Mouse (Mus musculus): ENCODE data around the gene Dguok. TPM values are rescaled to one million over a fixed set of nuclear protein-coding genes. Genes with fewer than 3 reads are reported as not detected.

Dguok gene
- polyA plus RNA-seq, 1 experiment from 2014 or later, result 24.3 TPM

DNA sequence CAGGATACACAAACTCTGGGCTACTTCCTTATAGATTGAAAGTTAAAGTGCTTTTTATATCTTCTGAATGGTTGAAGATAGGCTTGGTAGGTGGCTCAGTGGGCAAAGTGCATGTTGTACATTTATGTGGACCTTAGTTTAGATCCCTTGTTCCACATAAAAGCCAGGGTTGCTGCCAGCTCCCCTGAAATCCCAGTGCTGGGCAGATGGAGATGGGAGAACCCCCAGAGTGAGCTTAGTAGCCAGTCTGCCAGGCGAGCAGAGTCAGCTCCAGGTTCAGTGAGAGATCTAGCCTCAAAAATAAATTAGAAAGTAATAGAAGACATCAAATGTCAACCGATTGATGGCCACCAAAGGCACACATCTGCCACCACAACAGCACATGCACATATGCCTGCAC, 25.8 kb upstream of the Dguok start:
- Histone ChIP-seq H3K9ac (ENCODE audit: low read depth, low read length) (no peak overlapping the region), H3K4me3 (ENCODE audit: low read depth, low read length) (no peak overlapping the region), H3K27me3 (ENCODE audit: control insufficient read depth, insufficient read depth, low read depth, low read length) (no peaks in the 10 kb centered on the region), H3K4me1 (ENCODE audit: control insufficient read depth, low read depth, low read length) (no peaks in the 10 kb centered on the region), H3K9me3 (replicated peaks; ENCODE audit: control insufficient read depth, low read length) (no peaks in the 10 kb centered on the region), H3K27ac (ENCODE audit: low read length) (no peak overlapping the region), H3K36me3 (ENCODE audit: control insufficient read depth, insufficient read depth) (no peaks in the 10 kb centered on the region), H3K4me2 (ENCODE audit: low read depth, low read length) (no peak overlapping the region)
- no peak for ATAC-seq (ENCODE audit: low read depth)
- WGBS (ENCODE audit: insufficient replicate concordance), result 39% methylated on average over 2 of the region's 2 CpGs

DNA sequence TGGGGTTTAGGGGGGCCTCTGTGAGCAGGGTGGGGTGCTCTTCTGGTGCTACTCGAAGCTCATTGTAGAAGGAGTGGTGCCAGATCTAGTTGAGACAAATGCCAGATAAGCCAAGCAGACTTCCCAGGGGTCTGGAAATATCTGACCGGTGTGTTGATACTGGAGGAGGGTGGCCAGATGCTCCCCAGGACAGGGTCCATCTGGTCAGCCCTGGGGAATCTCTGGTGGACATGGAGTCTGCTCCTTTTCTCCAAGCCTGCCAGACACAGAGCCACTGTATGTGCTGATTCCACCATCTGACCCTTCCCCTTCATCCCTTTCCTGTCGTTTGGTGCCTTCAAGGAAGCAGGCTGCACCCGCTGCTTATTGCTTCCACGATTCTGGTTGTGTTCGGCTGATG, 16.4 kb upstream of the Dguok start:
- WGBS (ENCODE audit: insufficient replicate concordance), result 30% methylated on average over 6 of the region's 6 CpGs
- H3K9ac ChIP-seq (ENCODE audit: low read depth, low read length), result no peak overlapping the region
- no peak overlapping the region for H3K4me3 ChIP-seq (ENCODE audit: low read depth, low read length)
- no peaks in the 10 kb centered on the region for H3K9me3 ChIP-seq (replicated peaks; ENCODE audit: control insufficient read depth, low read length)
- peaks cover 8% of the 10 kb centered on the region for H3K4me1 ChIP-seq (ENCODE audit: control insufficient read depth, low read depth, low read length)
- no peak overlapping the region for H3K27ac ChIP-seq (ENCODE audit: low read length)
- no peak overlapping the region for H3K4me2 ChIP-seq (ENCODE audit: low read depth, low read length)
- H3K36me3 ChIP-seq (ENCODE audit: control insufficient read depth, insufficient read depth), result no peaks in the 10 kb centered on the region
- H3K27me3 ChIP-seq (ENCODE audit: control insufficient read depth, insufficient read depth, low read depth, low read length), result no peaks in the 10 kb centered on the region
- ATAC-seq (ENCODE audit: low read depth), result no peak

DNA sequence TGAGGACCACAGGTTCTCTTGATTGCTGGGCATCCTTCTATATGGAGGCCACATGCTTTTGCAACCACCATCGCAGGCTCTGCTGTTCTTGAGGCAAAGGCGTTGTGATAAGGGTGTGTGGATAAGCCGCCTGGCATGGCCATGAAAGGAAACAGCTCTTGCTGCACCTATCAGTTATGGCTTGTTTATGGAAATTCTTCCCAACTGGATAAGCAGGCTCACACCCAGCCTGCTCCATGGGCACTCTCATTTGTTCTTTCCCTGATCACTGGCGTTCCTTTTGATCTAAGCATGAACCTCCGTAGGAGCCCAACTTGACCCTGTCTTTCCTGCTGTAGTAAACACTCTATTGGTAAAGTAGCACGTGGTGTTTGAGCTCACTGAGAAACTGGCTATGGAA, 15.0 kb upstream of the Dguok start:
- Histone ChIP-seq H3K27me3 (ENCODE audit: control insufficient read depth, insufficient read depth, low read depth, low read length) (no peaks in the 10 kb centered on the region), H3K4me3 (ENCODE audit: low read depth, low read length) (no peak overlapping the region), H3K9me3 (replicated peaks; ENCODE audit: control insufficient read depth, low read length) (no peaks in the 10 kb centered on the region), H3K36me3 (ENCODE audit: control insufficient read depth, insufficient read depth) (no peaks in the 10 kb centered on the region), H3K4me2 (ENCODE audit: low read depth, low read length) (no peak overlapping the region), H3K27ac (ENCODE audit: low read length) (no peak overlapping the region), H3K9ac (ENCODE audit: low read depth, low read length) (no peak overlapping the region), H3K4me1 (ENCODE audit: control insufficient read depth, low read depth, low read length) (peaks cover 8% of the 10 kb centered on the region)
- no peak for ATAC-seq (ENCODE audit: low read depth)
- WGBS (ENCODE audit: insufficient replicate concordance), result 44% methylated on average over 6 of the region's 6 CpGs

DNA sequence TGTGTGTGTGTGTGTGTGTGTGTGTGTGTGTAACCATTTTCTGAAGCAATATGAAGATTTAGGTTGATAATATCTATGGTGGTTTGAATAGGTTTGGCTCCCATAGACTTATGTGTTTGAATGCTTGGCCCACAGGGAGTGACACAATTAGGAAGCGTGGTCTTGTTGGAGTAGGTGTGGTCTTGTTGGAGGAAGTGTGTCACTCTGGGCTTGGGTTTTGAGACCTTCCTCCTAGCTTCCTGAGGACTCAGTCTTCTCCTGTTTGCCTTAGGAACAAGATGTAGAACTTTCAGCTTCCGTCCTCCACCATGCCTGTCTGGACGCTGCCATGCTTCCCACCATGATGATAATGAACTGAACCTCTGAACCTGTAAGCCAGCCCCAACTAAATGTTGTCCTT, 11.9 kb upstream of the Dguok start:
- Histone ChIP-seq H3K4me3 (ENCODE audit: low read depth, low read length) (no peak overlapping the region), H3K36me3 (ENCODE audit: control insufficient read depth, insufficient read depth) (no peaks in the 10 kb centered on the region), H3K4me1 (ENCODE audit: control insufficient read depth, low read depth, low read length) (peaks cover 7% of the 10 kb centered on the region), H3K9me3 (replicated peaks; ENCODE audit: control insufficient read depth, low read length) (no peaks in the 10 kb centered on the region), H3K27ac (ENCODE audit: low read length) (no peak overlapping the region), H3K27me3 (ENCODE audit: control insufficient read depth, insufficient read depth, low read depth, low read length) (no peaks in the 10 kb centered on the region), H3K9ac (ENCODE audit: low read depth, low read length) (no peak overlapping the region), H3K4me2 (ENCODE audit: low read depth, low read length) (no peak overlapping the region)
- ATAC-seq (ENCODE audit: low read depth), result no peak
- WGBS (ENCODE audit: insufficient replicate concordance), result 41% methylated on average over 3 of the region's 3 CpGs

DNA sequence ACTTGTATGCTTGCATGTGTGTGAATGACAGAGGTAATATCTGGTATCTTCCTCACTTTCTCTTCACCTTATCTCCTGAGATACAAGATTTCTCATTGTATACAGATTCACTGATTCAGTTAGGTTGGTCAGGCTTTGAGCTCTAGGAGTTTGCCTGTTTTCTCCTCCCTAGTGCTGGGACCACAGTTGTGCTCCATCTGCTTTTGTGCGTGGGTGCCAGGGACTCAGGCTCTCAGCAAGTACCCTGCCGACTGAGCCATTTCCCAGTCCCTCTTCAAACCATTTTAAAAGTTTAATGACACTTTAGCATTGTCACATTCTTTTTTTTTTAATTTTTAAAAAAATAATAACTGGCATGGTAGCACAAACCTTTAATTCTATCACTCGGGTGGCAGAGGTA, 8.4 kb upstream of the Dguok start:
- H3K4me1 ChIP-seq (ENCODE audit: control insufficient read depth, low read depth, low read length), result no peaks in the 10 kb centered on the region
- no peak overlapping the region for H3K4me3 ChIP-seq (ENCODE audit: low read depth, low read length)
- H3K36me3 ChIP-seq (ENCODE audit: control insufficient read depth, insufficient read depth), result no peaks in the 10 kb centered on the region
- H3K27ac ChIP-seq (ENCODE audit: low read length), result no peak overlapping the region
- ATAC-seq (ENCODE audit: low read depth), result no peak
- WGBS (ENCODE audit: insufficient replicate concordance), result 57% methylated on average over 3 of the region's 3 CpGs
- H3K9ac ChIP-seq (ENCODE audit: low read depth, low read length), result no peak overlapping the region
- H3K4me2 ChIP-seq (ENCODE audit: low read depth, low read length), result no peak overlapping the region
- no peaks in the 10 kb centered on the region for H3K9me3 ChIP-seq (replicated peaks; ENCODE audit: control insufficient read depth, low read length)
- H3K27me3 ChIP-seq (ENCODE audit: control insufficient read depth, insufficient read depth, low read depth, low read length), result no peaks in the 10 kb centered on the region

DNA sequence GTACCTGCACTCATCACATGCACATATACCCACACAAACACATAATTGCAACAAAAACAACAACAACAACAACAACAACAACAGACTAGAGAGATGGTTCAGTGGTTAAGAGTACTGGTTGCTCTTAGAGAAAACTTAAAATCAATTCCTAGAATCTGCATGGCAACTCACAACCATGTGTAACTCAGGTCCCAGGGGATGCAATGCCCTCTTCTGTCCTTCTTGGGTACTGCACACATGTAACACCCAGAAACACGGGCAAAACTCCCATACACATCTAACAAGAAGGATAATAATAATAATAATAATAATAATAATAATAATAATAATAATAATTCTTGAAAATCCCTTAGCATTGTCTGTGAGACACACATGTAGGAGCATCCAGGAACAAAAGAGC, 5.7 kb upstream of the Dguok start:
- H3K27ac ChIP-seq (ENCODE audit: low read length), result no peak overlapping the region
- no peak overlapping the region for H3K9ac ChIP-seq (ENCODE audit: low read depth, low read length)
- H3K4me3 ChIP-seq (ENCODE audit: low read depth, low read length), result no peak overlapping the region
- WGBS (ENCODE audit: insufficient replicate concordance), result 10% methylated on average over 1 of the region's 1 CpGs
- 0 out of 2 replicates have a peak, but pooled peaks have one; percentile 32 for ATAC-seq (ENCODE audit: low read depth)
- H3K27me3 ChIP-seq (ENCODE audit: control insufficient read depth, insufficient read depth, low read depth, low read length), result no peaks in the 10 kb centered on the region
- H3K9me3 ChIP-seq (replicated peaks; ENCODE audit: control insufficient read depth, low read length), result no peaks in the 10 kb centered on the region
- no peaks in the 10 kb centered on the region for H3K36me3 ChIP-seq (ENCODE audit: control insufficient read depth, insufficient read depth)
- H3K4me2 ChIP-seq (ENCODE audit: low read depth, low read length), result no peak overlapping the region
- peaks cover 2% of the 10 kb centered on the region for H3K4me1 ChIP-seq (ENCODE audit: control insufficient read depth, low read depth, low read length)

DNA sequence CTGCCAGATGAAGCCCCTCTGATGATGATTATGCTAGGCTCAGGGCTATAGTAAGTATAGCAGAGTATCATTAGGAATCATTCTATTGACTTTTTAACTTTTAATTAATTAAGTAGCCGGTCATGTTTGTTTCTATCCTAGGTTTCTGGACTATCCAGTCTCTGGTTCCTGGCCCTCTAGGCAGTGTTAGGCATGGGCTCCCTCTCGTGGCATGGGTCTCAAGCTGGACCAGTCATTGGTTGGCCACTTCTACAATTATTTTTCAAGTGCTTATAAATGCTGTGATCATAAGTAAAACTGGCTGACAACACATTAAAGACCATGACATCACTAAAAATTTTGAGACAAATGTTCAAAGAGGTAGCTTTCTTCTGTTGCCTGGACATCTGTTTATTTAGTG, 3.4 kb upstream of the Dguok start:
- no peak for ATAC-seq (ENCODE audit: low read depth)
- 52% methylated on average over 2 of the region's 2 CpGs for WGBS (ENCODE audit: insufficient replicate concordance)
- H3K27me3 ChIP-seq (ENCODE audit: control insufficient read depth, insufficient read depth, low read depth, low read length), result no peaks in the 10 kb centered on the region
- H3K4me1 ChIP-seq (ENCODE audit: control insufficient read depth, low read depth, low read length), result peaks cover 14% of the 10 kb centered on the region
- H3K4me3 ChIP-seq (ENCODE audit: low read depth, low read length), result no peak overlapping the region
- no peak overlapping the region for H3K4me2 ChIP-seq (ENCODE audit: low read depth, low read length)
- no peak overlapping the region for H3K27ac ChIP-seq (ENCODE audit: low read length)
- no peaks in the 10 kb centered on the region for H3K36me3 ChIP-seq (ENCODE audit: control insufficient read depth, insufficient read depth)
- H3K9me3 ChIP-seq (replicated peaks; ENCODE audit: control insufficient read depth, low read length), result no peaks in the 10 kb centered on the region
- H3K9ac ChIP-seq (ENCODE audit: low read depth, low read length), result no peak overlapping the region

DNA sequence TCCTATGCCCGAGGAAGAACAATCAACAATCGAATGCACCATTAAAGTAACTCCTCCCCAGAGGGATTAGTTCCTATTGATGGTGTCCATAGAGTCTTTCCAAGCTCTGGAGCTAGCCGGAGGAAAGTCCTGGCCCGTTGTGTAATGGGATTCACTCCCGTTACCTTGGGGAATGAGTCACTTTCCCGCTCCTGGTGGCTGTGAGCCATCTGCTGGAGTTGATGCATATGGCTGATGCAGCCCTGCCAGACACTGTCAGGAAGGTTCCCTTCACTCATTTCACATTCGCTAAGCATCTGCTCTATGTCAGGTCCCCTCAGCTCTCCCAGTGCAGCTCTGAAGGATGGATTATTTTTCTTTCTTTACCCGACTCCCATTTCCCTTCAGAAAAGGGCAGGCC, 2.7 kb upstream of the Dguok start:
- no peak for ATAC-seq (ENCODE audit: low read depth)
- Histone ChIP-seq H3K4me3 (ENCODE audit: low read depth, low read length) (no peak overlapping the region), H3K27ac (ENCODE audit: low read length) (no peak overlapping the region), H3K4me1 (ENCODE audit: control insufficient read depth, low read depth, low read length) (peaks cover 20% of the 10 kb centered on the region), H3K4me2 (ENCODE audit: low read depth, low read length) (no peak overlapping the region), H3K36me3 (ENCODE audit: control insufficient read depth, insufficient read depth) (no peaks in the 10 kb centered on the region), H3K9me3 (replicated peaks; ENCODE audit: control insufficient read depth, low read length) (no peaks in the 10 kb centered on the region), H3K9ac (ENCODE audit: low read depth, low read length) (no peak overlapping the region), H3K27me3 (ENCODE audit: control insufficient read depth, insufficient read depth, low read depth, low read length) (no peaks in the 10 kb centered on the region)
- 54% methylated on average over 8 of the region's 8 CpGs for WGBS (ENCODE audit: insufficient replicate concordance)

DNA sequence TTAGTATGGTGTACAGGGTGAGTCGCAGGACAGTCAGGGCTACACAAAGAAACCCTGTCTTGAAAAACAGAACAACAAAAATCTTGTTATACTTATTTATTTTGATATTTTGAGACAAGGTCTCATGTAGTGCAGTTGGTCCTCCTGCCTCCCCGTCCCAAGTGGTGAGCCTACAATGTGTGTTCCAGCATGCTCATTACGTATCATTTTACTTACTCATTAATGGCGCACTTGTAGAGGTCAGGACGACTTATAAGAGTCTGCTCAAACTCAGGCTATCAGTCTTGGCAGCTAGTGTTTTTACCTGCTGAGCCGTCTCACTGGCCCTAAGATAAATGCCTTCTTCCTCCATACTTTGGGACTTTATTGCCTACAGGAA, 388 bp upstream of the Dguok start:
- WGBS (ENCODE audit: insufficient replicate concordance), result 16% methylated on average over 6 of the region's 6 CpGs
- ATAC-seq (ENCODE audit: low read depth), result no peak
- no peaks in the 10 kb centered on the region for H3K9me3 ChIP-seq (replicated peaks; ENCODE audit: control insufficient read depth, low read length)
- H3K4me2 ChIP-seq (ENCODE audit: low read depth, low read length), result peak overlapping the region; percentile 87
- no peaks in the 10 kb centered on the region for H3K27me3 ChIP-seq (ENCODE audit: control insufficient read depth, insufficient read depth, low read depth, low read length)
- peak overlapping the region; percentile 98 for H3K27ac ChIP-seq (ENCODE audit: low read length)
- peak overlapping the region; percentile 81 for H3K4me3 ChIP-seq (ENCODE audit: low read depth, low read length)
- no peaks in the 10 kb centered on the region for H3K36me3 ChIP-seq (ENCODE audit: control insufficient read depth, insufficient read depth)
- peak overlapping the region; percentile 50 for H3K9ac ChIP-seq (ENCODE audit: low read depth, low read length)
- H3K4me1 ChIP-seq (ENCODE audit: control insufficient read depth, low read depth, low read length), result peaks cover 20% of the 10 kb centered on the region

DNA sequence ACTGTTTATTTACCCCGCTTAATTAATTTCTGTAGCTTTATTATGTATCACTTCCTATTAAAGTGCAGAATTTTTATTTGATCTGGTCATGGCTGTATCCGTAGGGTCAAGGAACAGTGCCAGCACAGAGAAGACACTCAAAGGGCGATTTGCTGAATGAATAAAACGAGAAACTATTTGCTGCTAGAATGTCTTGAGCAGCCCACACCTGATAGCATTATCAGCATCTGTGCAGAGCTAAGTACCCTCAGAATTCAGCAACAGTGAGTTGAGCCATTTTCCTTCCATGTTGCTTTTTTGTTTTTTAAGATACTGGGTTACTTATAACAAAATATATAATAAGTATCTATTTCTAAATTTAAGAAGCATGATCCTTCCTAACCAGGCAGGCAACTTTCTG, 1.2 kb downstream of the Dguok start:
- peak overlapping the region; percentile 78 for H3K9ac ChIP-seq (ENCODE audit: low read depth, low read length)
- H3K4me3 ChIP-seq (ENCODE audit: low read depth, low read length), result peak overlapping the region; percentile 81
- no peaks in the 10 kb centered on the region for H3K27me3 ChIP-seq (ENCODE audit: control insufficient read depth, insufficient read depth, low read depth, low read length)
- no peak for ATAC-seq (ENCODE audit: low read depth)
- H3K27ac ChIP-seq (ENCODE audit: low read length), result peak overlapping the region; percentile 98
- peaks cover 20% of the 10 kb centered on the region for H3K4me1 ChIP-seq (ENCODE audit: control insufficient read depth, low read depth, low read length)
- no peaks in the 10 kb centered on the region for H3K9me3 ChIP-seq (replicated peaks; ENCODE audit: control insufficient read depth, low read length)
- peak overlapping the region; percentile 87 for H3K4me2 ChIP-seq (ENCODE audit: low read depth, low read length)
- WGBS (ENCODE audit: insufficient replicate concordance), result 47% methylated on average over 4 of the region's 4 CpGs
- H3K36me3 ChIP-seq (ENCODE audit: control insufficient read depth, insufficient read depth), result no peaks in the 10 kb centered on the region

Measured in liver, embryonic 16.5 days (tissue).